In genomic region chr8:83225598-83225997, GRCm38 (mm10) we compare ENCODE assay signal across 21 mouse cellular contexts. TPM values are rescaled to one million over a fixed set of nuclear protein-coding genes. Genes with fewer than 3 reads are reported as not detected.
DNase-seq lines count a peak whose midpoint lies in the region; ATAC-seq and TF ChIP-seq lines count a peak whose summit lies in the region.
"Had no signal": no experiment of that assay in that cellular context is flagged by ENCODE, and none has a peak within 500 bp of the region (broad histone marks: within the 10 kb centered on the region; RNA-seq: fewer than 3 reads in every experiment).

No protein-coding gene starts in this region.

- no peak for TF ChIP-seq EP300 in stomach, postnatal 0 days (optimal IDR thresholded peaks at IDR 0.05)

- 88% methylated on average over 2 of the region's 2 CpGs for WGBS in hindbrain, embryonic 13.5 days
- 83% methylated on average over 2 of the region's 2 CpGs for WGBS in hindbrain, embryonic 12.5 days
- 85% methylated on average over 2 of the region's 2 CpGs for WGBS in neural tube, embryonic 14.5 days
- WGBS in neural tube, embryonic 15.5 days: 82% methylated on average over 2 of the region's 2 CpGs
- 93% methylated on average over 2 of the region's 2 CpGs for WGBS in stomach, postnatal 0 days

- H3K36me3 ChIP-seq in hindbrain, embryonic 13.5 days: no peaks in the 10 kb centered on the region
- H3K36me3 ChIP-seq in hindbrain, embryonic 12.5 days: no peaks in the 10 kb centered on the region
- H3K36me3 ChIP-seq in neural tube, embryonic 14.5 days (ENCODE audit: control insufficient read depth, insufficient read depth, low read length): no peaks in the 10 kb centered on the region
- H3K36me3 ChIP-seq in neural tube, embryonic 15.5 days: no peaks in the 10 kb centered on the region
- H3K36me3 ChIP-seq in stomach, postnatal 0 days (ENCODE audit: control insufficient read depth, insufficient read depth, low read length): no peaks in the 10 kb centered on the region
- H3K36me3 ChIP-seq: G1E had no signal

- peak; percentile 52; the same call in 1 of the 2 replicates for ATAC-seq in hindbrain, embryonic 13.5 days (ENCODE audit: low FRiP score)
- no peak for ATAC-seq in hindbrain, embryonic 12.5 days (ENCODE audit: low FRiP score)
- 0 out of 2 replicates have a peak, but pooled peaks have one; percentile 46 for ATAC-seq in neural tube, embryonic 14.5 days (ENCODE audit: low read depth)
- ATAC-seq in neural tube, embryonic 15.5 days (ENCODE audit: low FRiP score): no peak
- 0 out of 2 replicates have a peak, but pooled peaks have one; percentile 54 for ATAC-seq in stomach, postnatal 0 days (ENCODE audit: low FRiP score, low TSS enrichment)
- ATAC-seq: activated CD4-positive, CD25-positive, alpha-beta regulatory T cell, adult 4 months; CD4-positive, CD25-positive, alpha-beta regulatory T cell, adult 4 months; Patski had no signal

- H3K4me3 ChIP-seq in hindbrain, embryonic 13.5 days: no peak overlapping the region
- no peak overlapping the region for H3K4me3 ChIP-seq in hindbrain, embryonic 12.5 days
- no peak overlapping the region for H3K4me3 ChIP-seq in neural tube, embryonic 14.5 days (ENCODE audit: low read depth, low read length)
- H3K4me3 ChIP-seq in neural tube, embryonic 15.5 days (replicated peaks): no peak overlapping the region
- no peak overlapping the region for H3K4me3 ChIP-seq in stomach, postnatal 0 days (ENCODE audit: low read depth, low read length)

- H3K9ac ChIP-seq in hindbrain, embryonic 13.5 days: no peak overlapping the region
- H3K9ac ChIP-seq in hindbrain, embryonic 12.5 days: no peak overlapping the region
- H3K9ac ChIP-seq in neural tube, embryonic 14.5 days (replicated peaks; ENCODE audit: low read depth, low read length): no peak overlapping the region
- no peak overlapping the region for H3K9ac ChIP-seq in neural tube, embryonic 15.5 days (replicated peaks)
- H3K9ac ChIP-seq in stomach, postnatal 0 days (ENCODE audit: low read length): no peak overlapping the region

- DNase-seq in stomach, postnatal 0 days (ENCODE audit: low spot score): no peak
- no peak for DNase-seq in heart, adult 9 months (ENCODE audit: low spot score in 2 of 2)
- DNase-seq: adrenal gland, adult 2 months; adrenal gland, adult 8-10 months; adrenal gland, postnatal 10 days; adrenal gland, postnatal 14 days; adrenal gland, postnatal 25 days; adrenal gland, postnatal 36 days; B cell, adult 2 months; cerebellum, adult 11 months; cerebellum, adult 11-12 months; cerebellum, adult 18-20 months had no signal

- H3K9me3 ChIP-seq in hindbrain, embryonic 13.5 days: no peaks in the 10 kb centered on the region
- H3K9me3 ChIP-seq in hindbrain, embryonic 12.5 days (replicated peaks): no peaks in the 10 kb centered on the region
- H3K9me3 ChIP-seq in neural tube, embryonic 14.5 days (ENCODE audit: control insufficient read depth, low read length): no peaks in the 10 kb centered on the region
- H3K9me3 ChIP-seq in neural tube, embryonic 15.5 days (replicated peaks): no peaks in the 10 kb centered on the region
- no peaks in the 10 kb centered on the region for H3K9me3 ChIP-seq in stomach, postnatal 0 days (ENCODE audit: control insufficient read depth, low read length)
- H3K9me3 ChIP-seq: G1E had no signal

- H3K27me3 ChIP-seq in hindbrain, embryonic 13.5 days: no peaks in the 10 kb centered on the region
- H3K27me3 ChIP-seq in hindbrain, embryonic 12.5 days: no peaks in the 10 kb centered on the region
- H3K27me3 ChIP-seq in neural tube, embryonic 14.5 days (ENCODE audit: control insufficient read depth, insufficient read depth, low read length): no peaks in the 10 kb centered on the region
- H3K27me3 ChIP-seq in neural tube, embryonic 15.5 days (replicated peaks): no peaks in the 10 kb centered on the region
- H3K27me3 ChIP-seq in stomach, postnatal 0 days (ENCODE audit: control insufficient read depth, insufficient read depth, low read length): no peaks in the 10 kb centered on the region
- H3K27me3 ChIP-seq: CH12.LX, Patski had no signal

- H3K4me1 ChIP-seq in hindbrain, embryonic 13.5 days (replicated peaks): peaks cover 18% of the 10 kb centered on the region
- no peaks in the 10 kb centered on the region for H3K4me1 ChIP-seq in hindbrain, embryonic 12.5 days
- H3K4me1 ChIP-seq in neural tube, embryonic 14.5 days (ENCODE audit: control insufficient read depth, insufficient read depth, low read length): 0 out of 2 replicates have a peak, but pooled peaks cover 3% of the 10 kb centered on the region
- peaks cover 7% of the 10 kb centered on the region; the same call in 1 of the 2 replicates for H3K4me1 ChIP-seq in neural tube, embryonic 15.5 days
- H3K4me1 ChIP-seq in stomach, postnatal 0 days (replicated peaks; ENCODE audit: control insufficient read depth, insufficient read depth): no peaks in the 10 kb centered on the region

- no peak for TF ChIP-seq CTCF in stomach, postnatal 0 days (IDR thresholded peaks at IDR 0.05; ENCODE audit: low read depth)

- H3K27ac ChIP-seq in hindbrain, embryonic 13.5 days: no peak overlapping the region
- no peak overlapping the region for H3K27ac ChIP-seq in hindbrain, embryonic 12.5 days
- H3K27ac ChIP-seq in neural tube, embryonic 14.5 days (ENCODE audit: low read depth, low read length): no peak overlapping the region
- H3K27ac ChIP-seq in neural tube, embryonic 15.5 days (replicated peaks): no peak overlapping the region
- no peak overlapping the region for H3K27ac ChIP-seq in stomach, postnatal 0 days (replicated peaks)

- H3K4me2 ChIP-seq in hindbrain, embryonic 13.5 days: no peak overlapping the region
- no peak overlapping the region for H3K4me2 ChIP-seq in hindbrain, embryonic 12.5 days (replicated peaks)
- no peak overlapping the region for H3K4me2 ChIP-seq in neural tube, embryonic 14.5 days (ENCODE audit: low read depth, low read length)
- no peak overlapping the region for H3K4me2 ChIP-seq in neural tube, embryonic 15.5 days
- no peak overlapping the region for H3K4me2 ChIP-seq in stomach, postnatal 0 days (replicated peaks; ENCODE audit: low read depth)

RNA-seq across cellular contexts. Expression of gene Gm10645, which starts 59.6 kb away (rescaled TPM):
- polyA plus RNA-seq in hindbrain, embryonic 13.5 days (2015; fragmentation: Nextera tagmentation; extraction: Ambion mirVana): 6.9 and 7.3 TPM in 2 replicates
- 7.5 and 7.9 TPM in 2 replicates for polyA plus RNA-seq in hindbrain, embryonic 12.5 days (2016; fragmentation: Nextera tagmentation; extraction: Ambion mirVana)
- polyA plus RNA-seq in neural tube, embryonic 14.5 days (2014; fragmentation: Nextera tagmentation; extraction: Ambion mirVana): 9.8 and 14.2 TPM in 2 replicates
- 5.5 and 6.2 TPM in 2 replicates for polyA plus RNA-seq in neural tube, embryonic 15.5 days (2015; fragmentation: Nextera tagmentation; extraction: Ambion mirVana)
- 3.3 TPM in 2 replicates for polyA plus RNA-seq in stomach, postnatal 0 days (2015; fragmentation: Nextera tagmentation; extraction: Ambion mirVana)
- polyA plus RNA-seq: activated CD4-positive, CD25-positive, alpha-beta regulatory T cell, adult 4 months; CD4-positive, CD25-positive, alpha-beta regulatory T cell, adult 4 months; G1E had no signal

Comparison
In these comparisons a context has a peak if more than half of its experiments do, and no peak if none do; other contexts are left out.
1. ATAC-seq: peak in hindbrain, embryonic 13.5 days (single experiment), neural tube, embryonic 14.5 days (single experiment) and stomach, postnatal 0 days (single experiment); none in hindbrain, embryonic 12.5 days (single experiment) and neural tube, embryonic 15.5 days (single experiment).